Mouse (Mus musculus) kidney, postnatal 0 days (tissue): Measurements from ENCODE around the gene Gjb5. TPM values are rescaled to one million over a fixed set of nuclear protein-coding genes. Genes with fewer than 3 reads are reported as not detected.

ENCODE experiments used
- ATAC-seq: fragments of 200-750 bp; cut with Nextera tagmentation; replicated peaks from 2 replicates; pipeline ENCODE4 v1.8.0; 2017; ENCODE audit warnings: low read depth, moderate number of reproducible peaks, moderate TSS enrichment, moderate library complexity; ENCODE audit not compliant: low FRiP score
- DNase-seq: peaks from one replicate; pipeline ENCODE4 v3.0.0-alpha.2; 2016; ENCODE audit warnings: low spot score
- H3K27ac ChIP-seq: fragments of 300-500 bp; sonication (generic); 2 replicates; pipeline ENCODE4 v1.5.1; 2014; ENCODE audit warnings: mild to moderate bottlenecking
- H3K27me3 ChIP-seq: fragments of 300-500 bp; sonication (generic); 2 replicates; pipeline ENCODE4 v1.6.1; 2014; ENCODE audit warnings: low read length, mixed read lengths; ENCODE audit not compliant: insufficient read depth
- H3K36me3 ChIP-seq: fragments of 300-500 bp; sonication (generic); 2 replicates; pipeline ENCODE4 v1.6.1; 2014; ENCODE audit warnings: low read length, mixed read lengths; ENCODE audit not compliant: insufficient read depth
- H3K4me1 ChIP-seq: fragments of 300-500 bp; sonication (generic); replicated peaks from 2 replicates; pipeline ENCODE4 v1.6.1; 2014; ENCODE audit warnings: antibody characterized with exemption, low read length, mixed read lengths; ENCODE audit not compliant: insufficient read depth
- H3K4me2 ChIP-seq: fragments of 300-500 bp; sonication (generic); 2 replicates; pipeline ENCODE4 v1.6.1; 2014; ENCODE audit warnings: mild to moderate bottlenecking, low read length, moderate library complexity, mixed read lengths
- H3K4me3 ChIP-seq: fragments of 300-500 bp; sonication (generic); replicated peaks from 2 replicates; pipeline ENCODE4 v1.5.1; 2014; ENCODE audit warnings: low read depth, low read length
- H3K9ac ChIP-seq: fragments of 300-500 bp; sonication (generic); 2 replicates; pipeline ENCODE4 v1.6.1; 2014; ENCODE audit warnings: low read depth, low read length
- H3K9me3 ChIP-seq: fragments of 300-500 bp; sonication (generic); replicated peaks from 2 replicates; pipeline ENCODE4 v1.6.1; 2016; ENCODE audit warnings: low read length, inconsistent platforms, mixed read lengths
- CTCF ChIP-seq: IDR thresholded peaks from 2 replicates; pipeline ENCODE4 v1.5.1; 2016; ENCODE audit warnings: antibody characterized with exemption, low read depth, mild to moderate bottlenecking, moderate library complexity
- WGBS: fragments of 180-500 bp; shearing (Covaris S2); extraction: QIAGEN DNeasy Blood & Tissue Kit; methylation state at CpG from one replicate; pipeline ENCODE4 v1.1.7; 2014; 5-methylcytosine and 5-hydroxymethylcytosine counted together
- polyA plus RNA-seq: library from polyadenylated mRNA; unstranded; fragments of >200 nt; fragmentation: Nextera tagmentation; extraction: Ambion mirVana; gene quantifications from 2 replicates; pipeline ENCODE4 v1.2.1, GENCODE M21; 2015

The Gjb5 gene
- polyA plus RNA-seq, 1 experiment from 2014 or later: 1.3 TPM

GRCm38 (mm10) chr4:127377344-127377743 lies 19.4 kb upstream of the Gjb5 start:
- no peaks in the 10 kb centered on the region for H3K4me1 ChIP-seq
- WGBS: 40% methylated on average over 4 of the region's 4 CpGs
- no peaks in the 10 kb centered on the region for H3K27me3 ChIP-seq
- no peak overlapping the region for H3K4me3 ChIP-seq
- H3K4me2 ChIP-seq: no peak overlapping the region
- no peaks in the 10 kb centered on the region for H3K36me3 ChIP-seq
- H3K9ac ChIP-seq: no peak overlapping the region
- DNase-seq (no peak), ATAC-seq (no peak)
- peak; percentile 65 for TF ChIP-seq CTCF
- no peaks in the 10 kb centered on the region for H3K9me3 ChIP-seq
- H3K27ac ChIP-seq: no peak overlapping the region

GRCm38 (mm10) chr4:127375541-127376177 lies 17.7 kb upstream of the Gjb5 start:
- Histone ChIP-seq H3K9ac (no peak overlapping the region), H3K9me3 (no peaks in the 10 kb centered on the region), H3K27me3 (no peaks in the 10 kb centered on the region), H3K4me1 (no peaks in the 10 kb centered on the region), H3K27ac (no peak overlapping the region), H3K4me2 (no peak overlapping the region), H3K4me3 (no peak overlapping the region), H3K36me3 (no peaks in the 10 kb centered on the region)
- ATAC-seq (no peak), DNase-seq (no peak)
- WGBS: 45% methylated on average over 17 of the region's 17 CpGs
- TF ChIP-seq CTCF: no peak

- DNase-seq: no peak
- no peak for ATAC-seq
- Histone ChIP-seq H3K9ac (no peak overlapping the region), H3K27ac (no peak overlapping the region), H3K27me3 (no peaks in the 10 kb centered on the region), H3K4me3 (no peak overlapping the region), H3K9me3 (no peaks in the 10 kb centered on the region), H3K4me2 (no peak overlapping the region), H3K36me3 (no peaks in the 10 kb centered on the region), H3K4me1 (no peaks in the 10 kb centered on the region)
- peak; percentile 10; the same call in 1 of the 2 replicates for TF ChIP-seq CTCF
- 85% methylated on average over 4 of the region's 4 CpGs for WGBS
Observed at GRCm38 (mm10) chr4:127374645-127375044, 16.7 kb upstream of the Gjb5 start.

DNA sequence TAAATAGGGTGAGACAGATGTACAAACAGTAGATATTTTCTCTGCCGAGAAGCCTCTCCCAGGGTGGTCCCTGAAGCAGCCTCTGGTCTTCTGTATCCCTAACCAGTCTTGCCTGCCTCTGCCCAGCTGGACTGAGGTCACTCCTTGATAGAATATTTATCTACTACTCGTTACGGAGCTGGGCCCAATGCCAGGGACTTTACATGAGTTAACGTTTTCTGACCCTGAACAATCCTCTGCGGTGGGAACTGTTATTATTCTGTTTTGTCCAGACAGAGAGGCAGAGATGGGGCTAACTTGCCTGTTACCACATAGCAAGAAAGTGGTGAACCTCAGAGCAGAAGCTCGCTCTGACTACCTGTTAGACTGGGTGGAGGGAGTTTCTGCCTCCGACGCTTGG lies 15.5 kb upstream of the Gjb5 start:
- Histone ChIP-seq H3K4me1 (no peaks in the 10 kb centered on the region), H3K27me3 (no peaks in the 10 kb centered on the region), H3K9me3 (no peaks in the 10 kb centered on the region), H3K4me2 (no peak overlapping the region), H3K27ac (no peak overlapping the region), H3K36me3 (no peaks in the 10 kb centered on the region), H3K9ac (no peak overlapping the region), H3K4me3 (no peak overlapping the region)
- TF ChIP-seq CTCF: no peak
- ATAC-seq (no peak), DNase-seq (no peak)
- WGBS: 27% methylated on average over 8 of the region's 8 CpGs

GRCm38 (mm10) chr4:127371546-127371945 lies 13.6 kb upstream of the Gjb5 start:
- H3K4me3 ChIP-seq: no peak overlapping the region
- H3K9ac ChIP-seq: no peak overlapping the region
- no peaks in the 10 kb centered on the region for H3K27me3 ChIP-seq
- no peak overlapping the region for H3K27ac ChIP-seq
- no peaks in the 10 kb centered on the region for H3K9me3 ChIP-seq
- no peak for TF ChIP-seq CTCF
- no peaks in the 10 kb centered on the region for H3K36me3 ChIP-seq
- H3K4me2 ChIP-seq: no peak overlapping the region
- DNase-seq (no peak), ATAC-seq (no peak)
- 61% methylated on average over 5 of the region's 5 CpGs for WGBS
- no peaks in the 10 kb centered on the region for H3K4me1 ChIP-seq

DNA sequence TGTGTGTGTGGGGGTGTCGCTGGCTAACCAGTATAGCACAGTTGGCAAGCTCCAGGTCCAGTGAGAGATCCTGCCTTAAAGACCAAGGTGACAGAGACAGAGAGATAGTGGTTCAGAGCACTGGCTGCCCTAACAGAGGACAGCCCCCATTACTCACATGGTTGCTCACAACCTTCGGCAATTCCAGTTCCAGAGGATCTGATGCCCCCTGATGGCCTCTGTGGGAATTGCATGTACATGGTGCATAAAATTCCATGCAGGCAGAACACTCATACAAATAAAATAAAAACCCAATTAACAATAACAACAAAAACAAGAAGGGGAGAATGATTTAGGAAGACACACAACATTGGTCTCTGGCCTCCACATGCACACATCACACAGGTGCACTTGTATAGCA lies 12.5 kb upstream of the Gjb5 start:
- Histone ChIP-seq H3K9me3 (no peaks in the 10 kb centered on the region), H3K4me2 (no peak overlapping the region), H3K4me1 (no peaks in the 10 kb centered on the region), H3K9ac (no peak overlapping the region), H3K27me3 (no peaks in the 10 kb centered on the region), H3K4me3 (no peak overlapping the region), H3K36me3 (no peaks in the 10 kb centered on the region), H3K27ac (no peak overlapping the region)
- 54% methylated on average over 2 of the region's 2 CpGs for WGBS
- ATAC-seq (no peak), DNase-seq (no peak)
- peak; percentile 61 for TF ChIP-seq CTCF

DNA sequence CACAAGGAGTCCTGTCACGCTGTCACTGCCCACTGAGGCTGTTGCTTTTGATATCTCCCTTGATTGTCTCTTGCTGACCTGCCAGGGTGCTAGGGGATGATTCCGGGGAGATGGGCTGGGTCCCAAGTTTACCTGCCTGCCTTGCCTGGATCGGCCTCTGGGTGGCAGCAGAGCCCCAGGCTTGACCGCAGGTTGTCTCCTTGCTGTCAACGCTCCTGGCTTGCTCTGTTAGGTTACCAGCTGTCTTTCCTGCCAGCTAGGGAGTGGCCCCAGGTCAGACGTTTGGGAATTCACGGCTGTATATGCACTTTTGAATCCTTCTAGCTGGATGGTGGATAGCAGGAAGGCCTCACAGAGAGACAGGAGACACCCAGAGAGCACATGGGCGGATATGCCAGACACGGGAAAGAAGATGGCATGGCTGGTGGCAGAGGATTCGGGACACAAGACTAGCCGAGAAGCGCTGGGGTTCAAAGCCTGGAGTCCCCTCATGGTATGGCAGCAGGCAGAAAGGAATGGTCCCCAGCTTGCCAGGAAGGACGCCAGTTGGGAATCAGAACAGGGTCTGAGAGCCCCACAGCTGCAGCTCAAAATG lies 10.5 kb upstream of the Gjb5 start:
- Histone ChIP-seq H3K4me3 (no peak overlapping the region), H3K4me1 (no peaks in the 10 kb centered on the region), H3K9ac (no peak overlapping the region), H3K9me3 (no peaks in the 10 kb centered on the region), H3K27me3 (no peaks in the 10 kb centered on the region), H3K27ac (no peak overlapping the region), H3K36me3 (no peaks in the 10 kb centered on the region), H3K4me2 (no peak overlapping the region)
- TF ChIP-seq CTCF: peak; percentile 97
- ATAC-seq: no peak
- 31% methylated on average over 13 of the region's 13 CpGs for WGBS
- peak; percentile 79 for DNase-seq
